Mouse (Mus musculus): ENCODE measurements around the gene Ddit4.

The Ddit4 gene

DNA sequence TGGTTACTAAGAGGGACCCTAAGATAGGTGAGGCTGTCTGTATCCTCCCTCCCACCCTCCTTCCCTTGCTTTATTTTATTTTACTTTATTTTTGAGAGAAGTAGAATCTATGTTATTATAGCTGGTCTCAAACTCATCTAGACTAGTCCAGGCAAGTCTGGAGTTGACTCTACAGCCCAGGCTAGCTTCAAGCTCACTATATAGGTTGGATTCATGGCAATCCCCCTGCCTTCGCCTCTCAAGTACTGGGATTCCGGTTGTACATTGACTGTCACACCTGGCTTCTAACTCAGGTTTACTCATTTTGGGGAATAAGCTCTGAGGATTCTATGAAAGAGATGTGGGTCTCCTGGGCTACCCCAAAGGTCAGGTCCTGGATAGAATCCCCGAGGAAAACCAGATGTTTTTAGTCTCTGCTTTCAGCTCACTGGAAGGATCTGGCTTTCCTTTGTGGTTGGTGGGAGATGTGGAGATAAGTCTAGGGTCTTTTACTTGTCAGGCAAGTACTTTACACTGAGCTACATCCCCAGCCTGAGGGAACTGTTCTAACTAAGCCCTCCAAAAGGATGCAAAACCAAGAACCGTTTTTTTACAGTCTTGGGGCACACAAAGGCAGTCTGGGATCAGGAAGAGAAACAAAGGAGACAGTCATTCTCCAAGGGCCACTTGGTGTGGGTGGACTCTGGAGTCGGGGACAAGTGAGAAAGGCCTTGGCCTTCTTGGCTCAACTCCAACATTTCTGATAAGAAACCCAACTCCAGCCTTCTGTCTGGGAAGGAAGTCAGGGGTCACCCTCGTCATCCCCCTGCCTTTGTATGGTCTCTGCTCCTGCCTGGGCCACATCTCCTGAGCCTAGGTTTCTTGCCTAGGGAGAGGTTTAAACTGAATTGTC lies 3.0 kb downstream of the Ddit4 start:
- no peak for DNase-seq

DNA sequence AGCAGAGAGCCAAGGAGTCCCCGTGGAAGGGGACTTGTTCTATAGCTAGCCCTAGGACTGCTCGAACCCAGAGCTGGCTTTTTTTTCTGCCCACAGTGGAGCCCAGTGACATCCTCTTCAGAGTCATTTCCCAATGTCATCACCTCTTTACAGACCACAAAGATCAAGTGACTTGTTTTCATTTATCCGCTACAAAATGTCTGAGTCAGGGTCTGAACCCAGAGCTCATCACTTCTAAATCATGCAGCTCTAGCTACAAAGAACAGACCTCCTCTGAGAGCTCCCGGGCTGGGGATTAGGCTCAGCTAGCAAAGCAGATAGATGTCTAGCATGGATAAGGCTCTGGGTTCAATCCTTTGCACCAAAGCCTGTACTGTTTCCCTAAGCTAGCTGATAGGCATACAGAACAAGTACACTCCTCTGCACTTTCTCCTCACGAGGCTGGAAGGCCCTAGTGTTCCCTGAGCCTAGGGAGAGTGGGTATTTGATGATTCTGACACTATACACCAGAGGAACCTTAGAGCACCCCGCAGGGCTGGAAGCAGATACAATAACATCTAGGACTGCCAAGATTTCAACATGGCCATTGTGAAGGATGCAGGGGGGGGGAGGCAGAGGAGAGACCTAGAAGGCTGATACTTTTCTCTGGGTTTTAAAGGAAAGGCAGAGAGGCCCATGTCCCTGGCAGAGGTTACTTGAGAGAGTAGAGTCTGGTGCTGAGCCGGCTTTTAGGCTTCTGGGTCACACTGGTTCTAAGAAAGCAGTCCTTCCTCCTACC lies 4.1 kb downstream of the Ddit4 start:
- no peak for DNase-seq

DNA sequence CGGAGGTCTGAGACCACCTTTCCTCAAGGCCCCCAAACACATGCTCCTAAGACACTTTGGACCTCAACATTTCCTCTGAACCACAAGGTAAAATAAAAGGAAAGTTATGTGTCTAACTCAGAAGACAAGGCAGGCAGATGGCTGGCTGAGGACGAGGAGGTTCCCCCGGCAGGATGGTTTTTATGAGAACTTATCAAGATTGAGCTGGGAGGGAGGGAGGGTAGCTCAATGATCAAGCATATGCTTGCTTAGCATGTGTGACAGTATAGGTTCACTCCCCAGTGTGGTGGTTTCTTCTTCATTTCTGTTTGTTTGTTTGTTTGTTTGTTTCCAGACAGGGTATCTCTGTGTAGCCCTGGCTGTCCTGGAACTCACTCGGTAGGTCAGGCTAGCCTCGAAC lies 5.3 kb downstream of the Ddit4 start:
- no peak for DNase-seq

DNA sequence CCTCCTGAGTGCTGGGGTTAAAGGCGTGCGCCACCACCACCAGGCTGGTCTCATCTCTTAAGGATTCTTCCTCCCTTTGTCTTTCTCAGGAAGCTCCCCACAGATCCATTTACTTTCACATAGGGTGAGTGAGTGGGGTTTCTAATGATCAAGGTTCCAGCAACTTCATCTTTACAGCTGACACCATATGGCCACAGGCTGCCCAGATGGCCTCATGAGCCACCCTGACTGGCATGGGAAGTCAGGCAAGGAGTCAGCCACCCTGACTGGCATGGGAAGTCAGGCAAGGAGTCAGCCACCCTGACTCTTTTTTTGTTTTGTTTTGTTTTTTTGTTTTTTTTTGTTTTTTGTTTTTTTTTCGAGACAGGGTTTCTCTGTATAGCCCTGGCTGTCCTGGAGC lies 6.2 kb downstream of the Ddit4 start:
- DNase-seq, result no peak

DNA sequence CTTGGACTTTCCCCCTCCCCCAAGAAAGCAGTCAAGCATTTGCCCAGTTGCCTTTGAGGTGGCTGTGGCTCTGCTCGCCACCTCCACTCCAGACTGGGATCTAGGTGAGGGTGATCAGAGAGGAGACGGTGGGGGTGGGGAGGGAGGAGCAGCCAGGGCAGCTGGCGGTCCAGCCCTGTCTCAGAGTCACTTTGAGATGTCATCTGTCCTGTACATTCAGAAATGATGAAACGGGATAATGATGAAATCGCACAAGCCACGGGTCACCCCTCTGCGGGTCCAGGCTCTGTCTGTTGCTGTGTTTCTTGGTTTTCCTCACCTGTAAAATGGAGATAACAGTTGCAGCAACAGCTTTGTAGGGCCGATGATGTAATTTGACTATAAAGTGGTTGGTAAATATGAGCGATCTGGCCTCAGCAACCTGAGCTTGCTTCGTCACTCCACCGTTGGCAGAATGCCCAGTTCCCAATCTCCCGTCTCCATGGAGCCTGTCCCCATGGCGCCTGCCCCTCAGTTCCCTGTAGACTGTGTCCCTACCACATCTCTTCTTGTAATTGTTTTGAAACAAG lies 8.1 kb downstream of the Ddit4 start:
- no peak for DNase-seq

DNA sequence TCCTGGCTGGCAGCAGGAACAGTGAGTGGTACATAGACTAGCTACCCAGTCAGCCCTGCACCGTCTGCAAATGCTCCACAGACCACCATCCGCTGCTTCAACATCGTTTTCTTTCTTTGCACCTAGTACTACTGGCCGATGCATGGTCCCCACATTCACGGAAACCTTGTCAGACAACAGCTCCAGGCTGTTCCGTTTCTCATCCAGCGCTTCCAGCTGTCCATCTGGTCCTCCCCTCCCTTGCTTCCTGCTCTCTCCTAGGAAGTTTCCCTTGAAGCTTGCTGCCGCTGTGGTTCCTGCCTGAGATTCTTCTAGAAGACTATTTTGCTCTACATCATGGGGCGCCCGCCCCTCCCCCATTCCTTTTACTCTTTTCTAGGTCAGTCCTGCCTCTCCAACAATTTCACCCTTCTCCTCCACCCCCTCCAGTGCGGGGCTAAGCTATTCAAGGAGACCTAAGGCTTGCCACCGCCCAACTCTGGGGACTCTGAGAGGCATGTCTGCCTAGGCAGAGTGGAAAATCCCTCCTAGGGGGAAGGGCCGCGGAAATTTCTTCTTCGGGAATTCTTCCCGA lies 8.7 kb downstream of the Ddit4 start:
- DNase-seq, result no peak

DNA sequence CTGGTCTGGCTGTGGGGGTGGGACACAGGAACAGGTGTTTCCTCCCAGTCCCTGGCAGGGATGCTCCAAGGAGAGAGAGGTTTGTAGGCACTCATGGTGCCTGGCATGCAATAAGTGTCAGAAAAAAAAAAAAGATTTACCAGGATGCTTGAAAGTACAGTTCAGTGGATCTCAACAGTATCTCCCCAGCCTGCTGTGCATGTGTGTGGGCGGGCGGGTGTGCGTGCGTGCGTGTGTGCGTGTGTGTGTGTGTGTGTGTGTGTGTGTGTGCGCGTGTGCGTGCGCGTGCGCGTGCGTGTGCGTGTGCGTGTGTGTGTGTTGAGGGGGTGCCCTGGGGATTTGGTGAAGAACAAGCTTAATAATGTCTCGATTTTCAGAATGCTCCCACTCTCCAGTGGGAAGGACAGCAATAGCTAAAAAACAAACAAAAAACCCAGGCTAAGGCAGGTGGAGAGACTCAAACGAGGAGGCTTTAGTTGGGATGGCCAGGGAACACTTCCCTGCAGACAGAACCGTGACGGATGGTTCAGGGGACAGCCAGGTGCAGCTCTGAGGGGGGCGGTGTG lies 9.3 kb downstream of the Ddit4 start:
- peak; percentile 36 to 46 for DNase-seq

DNA sequence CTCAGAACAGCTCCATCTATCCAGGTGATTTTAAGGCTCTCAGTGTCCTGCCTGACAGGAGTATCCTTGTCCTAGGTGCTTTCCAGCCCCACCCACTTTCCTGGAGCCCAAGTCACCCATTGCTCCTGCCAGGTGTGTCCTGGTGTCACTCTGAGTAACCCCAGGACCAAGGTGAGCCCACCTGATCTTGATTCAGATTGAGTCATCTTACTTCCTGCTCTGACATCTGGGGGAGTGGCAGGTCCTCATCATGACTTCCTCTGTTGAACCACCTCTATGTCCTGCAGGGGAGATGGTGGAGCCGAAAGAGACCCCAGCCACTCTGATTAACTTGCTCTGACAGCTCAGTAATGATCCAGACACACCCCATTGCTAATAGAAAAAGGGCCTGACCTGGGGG lies 12.6 kb downstream of the Ddit4 start:
- DNase-seq, result peak; percentile 41 to 48

DNA sequence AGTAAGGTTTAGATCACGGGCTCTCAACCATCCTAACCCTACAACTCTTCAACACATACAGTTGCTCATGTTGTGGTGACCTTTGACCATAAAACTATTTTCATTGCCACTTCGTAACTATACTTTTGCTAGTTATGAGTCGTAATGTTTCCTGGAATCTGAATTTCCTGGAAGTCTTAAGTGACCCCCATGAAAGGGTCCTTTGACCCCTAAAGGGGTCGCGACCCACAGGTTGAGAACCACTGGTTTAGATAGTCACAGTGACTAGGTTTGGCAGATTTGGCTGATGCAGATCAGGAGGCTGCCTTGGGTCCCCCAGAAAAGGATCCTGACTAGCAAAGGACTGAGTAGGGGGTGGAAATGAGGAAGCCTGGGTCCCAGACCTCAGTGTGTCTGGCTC lies 13.0 kb downstream of the Ddit4 start:
- no peak for DNase-seq

DNA sequence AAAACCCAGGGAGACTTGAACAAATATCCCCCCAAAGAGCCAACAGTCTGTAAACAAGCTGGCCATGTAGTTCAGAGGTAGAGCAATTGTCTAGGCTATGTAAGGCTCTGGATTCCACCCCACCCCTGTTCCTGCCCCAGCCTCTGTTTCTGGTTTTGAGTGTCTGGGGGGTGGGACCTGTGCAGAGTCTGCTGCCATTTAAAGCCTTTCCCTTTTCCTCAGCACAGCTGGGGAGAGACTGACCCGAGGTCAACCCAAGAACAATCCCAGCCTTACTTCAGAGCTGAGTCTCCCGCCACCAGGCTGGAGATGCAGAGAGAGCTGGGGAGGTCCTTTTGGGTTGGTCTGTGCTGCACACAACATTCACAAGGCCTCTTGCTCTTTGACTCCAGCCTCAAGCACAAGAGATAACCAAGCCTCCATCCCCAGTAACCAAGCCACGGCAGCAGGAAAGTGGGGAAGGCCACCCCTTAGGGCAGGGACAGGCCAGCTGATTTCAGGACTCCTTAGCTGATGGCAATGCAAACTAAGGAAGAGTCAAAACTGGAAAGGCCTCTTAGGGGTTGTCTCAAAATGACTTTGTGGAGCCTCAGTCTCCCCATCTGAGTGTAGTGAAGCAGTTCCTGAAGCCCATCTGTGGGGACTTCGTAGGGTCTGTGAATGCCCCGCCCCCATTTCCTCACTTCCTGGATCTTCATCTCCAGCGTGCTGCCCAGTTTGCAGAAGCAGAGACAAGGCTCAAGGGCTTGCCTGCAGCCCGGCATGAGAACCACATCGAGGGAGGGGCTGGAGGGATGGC lies 15.4 kb downstream of the Ddit4 start:
- no peak for DNase-seq

DNA sequence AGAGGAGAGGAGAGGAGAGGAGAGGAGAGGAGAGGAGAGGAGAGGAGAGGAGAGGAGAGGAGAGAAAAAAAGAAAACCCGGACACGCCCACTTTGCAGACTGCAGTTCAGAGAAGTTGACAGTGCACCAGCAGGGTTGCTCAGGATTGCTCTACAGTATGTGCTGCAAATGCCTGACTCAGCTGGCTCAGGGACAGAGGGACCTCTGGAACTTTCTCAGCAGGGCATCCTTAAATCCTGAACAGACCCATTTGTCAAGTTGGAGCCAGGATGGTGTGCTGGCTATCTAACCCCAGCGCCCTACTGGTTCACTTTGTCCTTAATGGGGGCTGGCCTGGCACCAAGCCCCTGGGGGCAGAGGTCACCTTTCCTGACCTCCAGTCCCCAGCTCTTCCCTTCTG lies 17.6 kb downstream of the Ddit4 start:
- DNase-seq, result no peak

DNA sequence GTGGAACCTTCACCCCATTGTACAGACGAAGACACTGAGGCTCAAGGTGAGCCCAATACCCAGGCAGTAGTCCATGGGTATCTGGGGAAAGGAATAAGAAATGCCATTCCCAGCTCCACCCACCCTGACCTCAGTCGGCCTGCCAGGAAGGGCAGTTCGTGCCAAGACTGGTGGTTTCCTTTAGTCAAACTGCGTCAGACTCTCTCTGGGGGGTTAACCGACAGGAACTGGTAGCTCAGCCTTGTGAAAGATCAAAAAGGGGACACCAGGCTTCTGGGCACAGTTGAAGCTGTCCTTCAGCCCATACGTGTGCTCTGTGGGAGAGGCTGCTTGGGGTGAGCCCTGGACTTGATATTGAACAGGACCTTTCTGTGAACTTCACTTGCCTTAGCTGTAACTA lies 19.1 kb downstream of the Ddit4 start:
- DNase-seq, result peak; percentile 60 to 71

DNA sequence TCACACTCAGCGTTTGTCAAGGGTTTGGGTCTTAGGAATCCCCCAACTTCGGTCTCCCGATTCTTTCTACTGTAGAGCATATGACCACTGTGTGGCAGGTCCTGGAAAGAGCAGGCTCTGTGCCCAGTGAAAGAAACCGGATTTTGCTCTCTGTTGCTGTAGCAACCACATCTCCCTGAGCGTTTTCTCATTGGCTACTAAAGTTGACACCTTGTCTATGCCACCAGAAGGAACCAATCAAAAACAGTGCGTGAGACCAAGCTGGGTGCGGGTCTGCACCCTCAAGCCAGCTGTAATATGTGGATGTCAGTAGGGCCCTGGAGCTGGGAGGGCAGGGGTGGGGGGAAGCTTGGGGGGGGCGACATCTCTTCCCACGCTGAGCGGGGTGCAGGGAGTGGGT lies 20.6 kb downstream of the Ddit4 start:
- no peak for DNase-seq

DNA sequence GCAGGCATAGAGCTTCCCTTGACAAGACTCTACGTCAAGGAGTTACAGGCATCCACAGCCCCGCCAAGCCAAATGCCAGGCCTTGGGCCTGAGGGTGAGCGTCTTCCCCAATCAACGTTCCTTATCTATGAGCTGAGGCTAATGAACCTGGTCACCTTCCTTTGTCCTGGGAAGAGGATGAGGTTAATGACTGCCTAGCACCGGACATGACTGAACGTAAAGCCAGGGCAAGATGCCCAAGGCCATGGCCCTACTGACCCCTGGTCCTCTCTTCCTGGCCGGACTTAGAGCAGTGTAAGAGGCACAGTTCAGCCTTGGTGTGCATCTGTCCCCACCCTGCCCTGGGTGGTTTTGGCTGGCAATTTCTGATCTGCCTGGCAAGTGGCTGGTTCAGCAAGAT lies 22.4 kb downstream of the Ddit4 start:
- no peak for DNase-seq

DNA sequence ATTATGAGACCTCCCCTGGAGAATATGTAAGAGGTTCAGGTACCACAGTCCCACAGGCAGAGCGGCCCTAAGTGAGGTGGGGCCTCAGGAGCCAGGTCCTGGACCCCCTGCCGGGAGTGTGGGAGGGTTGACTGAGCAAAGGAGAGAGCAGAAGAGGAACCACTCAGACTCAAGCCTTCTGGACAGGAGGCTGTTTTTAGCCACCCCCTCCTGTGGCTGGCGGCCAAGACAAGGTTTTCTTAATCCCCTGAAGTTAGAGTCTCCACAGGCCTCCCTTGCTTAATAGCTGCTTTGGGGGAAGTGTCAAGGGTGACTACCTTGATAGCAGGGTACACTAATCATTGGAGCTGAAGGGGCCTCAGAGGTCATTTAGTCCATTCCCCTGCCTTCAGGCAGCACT lies 27.3 kb downstream of the Ddit4 start:
- DNase-seq, result no peak

DNA sequence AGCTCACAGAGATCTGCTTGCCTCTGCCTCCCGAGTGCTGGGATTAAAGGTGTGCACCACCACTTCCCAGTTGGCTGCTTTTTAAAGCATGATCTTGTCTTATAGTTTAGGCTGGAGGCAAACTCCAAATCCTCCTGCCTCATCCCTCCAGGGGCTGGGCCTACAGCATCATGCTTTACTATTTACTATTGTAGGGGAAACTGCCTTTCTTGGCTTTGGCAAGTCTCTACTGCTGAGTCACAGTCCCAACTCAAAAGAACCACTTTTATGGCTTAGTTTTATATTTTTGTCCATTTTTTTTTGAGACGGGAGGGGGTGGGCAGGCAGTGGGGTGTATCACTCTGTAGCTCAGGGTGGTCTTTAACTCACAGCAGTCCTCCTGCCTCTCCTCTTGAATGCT lies 28.1 kb downstream of the Ddit4 start:
- DNase-seq, result no peak

DNA sequence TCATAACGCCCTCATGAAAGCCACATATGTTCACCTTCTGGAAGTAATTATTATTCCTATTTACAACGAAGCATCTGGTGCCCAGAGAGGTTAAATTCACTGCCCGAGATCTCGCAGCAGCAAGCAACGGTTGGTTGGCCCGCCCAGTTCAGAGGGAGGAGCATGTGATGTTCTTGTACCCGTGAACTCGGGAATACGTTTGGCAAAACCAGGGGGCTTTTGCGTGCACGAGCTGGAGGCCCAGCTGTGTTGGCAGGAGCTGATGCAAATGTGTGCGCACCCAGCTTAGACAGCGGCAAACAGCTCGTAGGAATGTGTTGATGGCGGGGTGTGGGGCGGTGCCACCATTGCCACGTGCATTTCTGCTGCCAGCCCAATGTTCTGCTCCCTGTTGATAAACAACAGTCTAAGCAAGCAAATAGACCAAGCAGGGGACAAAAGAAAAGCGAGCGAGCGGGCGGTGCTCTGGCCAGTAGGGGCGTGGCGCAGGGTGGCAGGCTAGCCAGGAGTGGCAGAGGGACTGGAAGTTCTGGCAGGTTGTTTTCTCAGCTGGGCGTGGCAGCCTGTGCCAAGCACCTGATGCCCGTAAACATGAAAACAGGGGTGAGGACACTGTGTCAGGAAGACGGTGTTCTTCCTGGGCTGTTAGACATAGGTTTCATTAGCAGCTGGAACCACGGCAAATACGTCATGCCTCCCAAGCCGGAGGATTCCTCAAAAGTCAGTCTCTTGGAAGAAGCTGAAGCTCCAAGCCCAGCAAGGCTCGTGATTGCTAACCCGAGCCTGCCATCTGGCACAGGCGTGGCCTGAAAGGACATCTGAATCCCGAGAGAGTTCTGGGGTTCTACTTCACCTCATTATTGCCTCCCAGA lies 30.6 kb downstream of the Ddit4 start:
- peak; percentile 64 to 69 for DNase-seq

DNA sequence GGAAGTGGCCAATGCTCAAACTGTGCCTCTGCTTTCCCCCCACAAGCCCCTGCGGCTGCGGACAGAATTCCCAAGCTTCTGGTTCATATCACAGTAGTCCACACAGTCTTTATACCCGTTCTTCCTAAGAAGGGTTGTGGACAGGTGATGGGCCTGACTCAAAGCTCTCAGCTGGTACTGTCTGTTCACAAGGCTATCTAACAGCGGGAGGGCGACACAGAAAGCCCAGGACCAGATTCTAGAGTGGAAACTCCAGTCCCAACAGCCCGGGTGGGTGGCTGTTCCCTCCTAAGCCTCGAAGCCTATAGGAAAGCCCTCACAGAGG lies 31.2 kb downstream of the Ddit4 start:
- DNase-seq, result no peak

DNA sequence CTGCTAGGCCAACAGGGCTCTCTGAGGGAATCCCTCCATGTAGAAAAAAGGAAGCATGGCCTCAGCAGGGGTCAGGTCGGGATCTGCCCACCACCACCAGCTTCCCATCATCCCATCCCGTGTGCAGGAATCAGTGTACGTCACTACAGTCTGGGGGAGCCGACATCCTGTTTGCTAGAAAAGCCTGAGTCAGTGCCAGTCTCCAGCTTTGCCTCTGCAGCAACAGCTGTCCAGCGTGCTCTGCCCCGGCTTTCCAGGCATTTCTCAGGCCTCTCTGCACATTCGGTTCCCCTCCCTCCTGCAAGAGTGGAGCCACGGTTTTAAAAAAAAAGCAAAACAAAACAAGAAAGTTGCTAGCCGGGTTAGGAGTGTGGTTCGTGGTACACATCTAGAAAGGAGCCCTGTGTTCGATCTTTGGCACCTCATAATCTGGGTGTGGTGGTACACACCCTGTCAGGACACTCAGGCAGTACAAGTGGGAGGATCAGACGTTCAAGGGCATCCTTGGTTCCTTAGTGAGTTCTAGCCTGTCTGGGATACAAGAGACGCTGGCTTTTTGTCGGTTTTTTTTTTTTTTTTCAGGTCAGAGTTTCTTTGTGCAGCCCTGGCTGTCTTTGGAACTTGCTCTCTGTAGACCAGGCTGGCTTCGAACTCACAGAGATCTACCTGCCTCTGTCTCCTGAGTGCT lies 32.0 kb downstream of the Ddit4 start:
- no peak for DNase-seq

DNA sequence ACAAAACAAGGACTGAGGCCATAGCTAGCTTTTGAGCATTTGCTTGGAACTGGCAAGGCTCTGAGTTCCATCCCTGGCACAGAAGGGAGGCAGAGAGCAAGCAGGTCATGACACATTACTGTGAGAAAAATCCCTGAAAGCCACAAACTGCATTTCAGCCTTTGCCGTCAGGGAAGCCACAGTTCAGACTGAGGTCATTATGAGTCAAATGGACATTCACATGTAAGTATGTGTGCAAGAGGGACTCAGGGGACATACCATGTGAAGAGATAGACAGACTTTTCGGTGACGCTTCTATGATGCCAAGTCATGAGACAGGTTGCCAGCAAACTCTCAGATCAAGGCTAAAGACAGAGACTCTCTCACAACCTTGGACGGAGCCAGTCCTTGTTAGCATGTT lies 33.5 kb downstream of the Ddit4 start:
- no peak for DNase-seq

DNA sequence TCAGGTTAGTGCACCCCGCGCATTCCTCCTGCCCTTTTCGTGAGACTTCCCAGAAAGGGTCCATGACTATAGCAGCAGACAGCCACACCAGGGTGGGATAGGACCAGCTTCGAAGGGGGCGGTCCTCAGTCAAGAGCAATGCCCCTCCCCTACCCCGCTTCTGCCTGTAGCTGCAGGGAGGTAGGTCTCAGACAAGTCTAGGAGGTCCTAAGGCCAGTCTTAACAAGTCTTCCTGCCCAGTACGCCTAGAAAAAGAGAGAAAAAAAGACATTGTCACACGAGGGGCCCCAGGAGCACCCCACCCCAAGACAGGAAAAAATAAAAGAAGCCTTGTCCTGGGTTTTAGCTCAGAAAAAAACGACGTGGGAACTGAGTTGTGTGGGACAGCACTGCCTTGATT lies 35.0 kb downstream of the Ddit4 start:
- DNase-seq, result peak in 1 of 2 experiments; percentile 14
